Mouse (Mus musculus) left cerebral cortex, adult 2 months (tissue): Measurements from ENCODE around the gene Cenpv. TPM values are rescaled to one million over a fixed set of nuclear protein-coding genes. Genes with fewer than 3 reads are reported as not detected.

Source experiments
- DNase-seq, 2 experiments: peaks; one replicate each; pipeline ENCODE4 v3.0.0; 2021 to 2022; ENCODE audit warnings: low spot score in 2 of 2, mixed read lengths in 1 of 2; ENCODE audit errors: extremely low spot score in 1 of 2
- H3K27ac ChIP-seq: fragments of 200-600 bp; 2 replicates; pipeline ENCODE4 v1.8.1; 2022
- H3K4me3 ChIP-seq: fragments of 200-600 bp; 2 replicates; pipeline ENCODE4 v1.8.1; 2022
- CTCF ChIP-seq: fragments of 200-600 bp; IDR thresholded peaks from 2 replicates; pipeline ENCODE4 v1.8.1; 2022; ENCODE audit warnings: antibody characterized with exemption, mild to moderate bottlenecking, moderate library complexity
- intact Hi-C: fragments of 180-260 bp; cut with DNase I; formaldehyde crosslinking; loops from one replicate; pipeline ENCODE4 v1.15.1; 2025
- total RNA-seq, 2 experiments: library from RNA; stranded (reverse); gene quantifications; 2 replicates each; pipeline ENCODE4 v1.2.3; 2021

Gene Cenpv
- total RNA-seq, 2 experiments from 2014 or later, result 34.6 to 41.0 TPM

- no peak overlapping the region for H3K27ac ChIP-seq
- DNase-seq, result no peak
- intact Hi-C loops, result no loop called here
Measured at GRCm38 (mm10) chr11:62566211-62566610, 27.1 kb upstream of the Cenpv start.

GRCm38 (mm10) chr11:62565747-62566146 lies 26.7 kb upstream of the Cenpv start:
- intact Hi-C loops, result no loop called here
- no peak overlapping the region for H3K4me3 ChIP-seq
- DNase-seq, result no peak
- TF ChIP-seq CTCF, result no peak
- H3K27ac ChIP-seq, result no peak overlapping the region

More at GRCm38 (mm10) chr11:62566211-62566610, 27.1 kb upstream of the Cenpv start:
- no peak for TF ChIP-seq CTCF
- no peak overlapping the region for H3K4me3 ChIP-seq

- intact Hi-C loops, result no loop called here
- DNase-seq, result no peak
- Histone ChIP-seq H3K27ac (no peak overlapping the region), H3K4me3 (no peak overlapping the region)
- TF ChIP-seq CTCF, result no peak
Measured at GRCm38 (mm10) chr11:62563590-62563989, 24.5 kb upstream of the Cenpv start.

- no peak for DNase-seq
- Histone ChIP-seq H3K27ac (no peak overlapping the region), H3K4me3 (peak overlapping the region; percentile 33)
- no peak for TF ChIP-seq CTCF
- intact Hi-C loops, result no loop called here
Measured at GRCm38 (mm10) chr11:62560463-62561016, 21.5 kb upstream of the Cenpv start.

- Histone ChIP-seq H3K4me3 (no peak overlapping the region), H3K27ac (no peak overlapping the region)
- no peak for DNase-seq
- intact Hi-C loops, result no loop called here
- TF ChIP-seq CTCF, result no peak
Measured at GRCm38 (mm10) chr11:62558961-62559646, 20.0 kb upstream of the Cenpv start.

GRCm38 (mm10) chr11:62558152-62558551 lies 19.1 kb upstream of the Cenpv start:
- no peak for TF ChIP-seq CTCF
- no peak overlapping the region for H3K4me3 ChIP-seq
- no peak overlapping the region for H3K27ac ChIP-seq
- no peak for DNase-seq
- intact Hi-C loops, result no loop called here

- H3K4me3 ChIP-seq, result no peak overlapping the region
- intact Hi-C loops, result no loop called here
- H3K27ac ChIP-seq, result no peak overlapping the region
- DNase-seq, result no peak
- TF ChIP-seq CTCF, result no peak
Measured at GRCm38 (mm10) chr11:62557205-62557604, 18.1 kb upstream of the Cenpv start.

GRCm38 (mm10) chr11:62555896-62556412 lies 16.9 kb upstream of the Cenpv start:
- no peak for DNase-seq
- H3K4me3 ChIP-seq, result no peak overlapping the region
- no peak for TF ChIP-seq CTCF
- H3K27ac ChIP-seq, result no peak overlapping the region
- intact Hi-C loops, result no loop called here

- DNase-seq, result no peak
- H3K4me3 ChIP-seq, result peak overlapping the region; percentile 53; the same call in 1 of the 2 replicates
- no peak overlapping the region for H3K27ac ChIP-seq
- intact Hi-C loops, result no loop called here
- no peak for TF ChIP-seq CTCF
Measured at GRCm38 (mm10) chr11:62554934-62555517, 16.0 kb upstream of the Cenpv start.

GRCm38 (mm10) chr11:62554163-62554855 lies 15.2 kb upstream of the Cenpv start:
- intact Hi-C loops, result no loop called here
- TF ChIP-seq CTCF, result no peak
- H3K4me3 ChIP-seq, result peak overlapping the region; percentile 53
- no peak for DNase-seq
- no peak overlapping the region for H3K27ac ChIP-seq

- intact Hi-C loops, result no loop called here
- Histone ChIP-seq H3K4me3 (peak overlapping the region; percentile 53), H3K27ac (no peak overlapping the region)
- no peak for TF ChIP-seq CTCF
- DNase-seq, result no peak
Measured at GRCm38 (mm10) chr11:62553633-62554032, 14.6 kb upstream of the Cenpv start.

- peak overlapping the region; percentile 53 for H3K4me3 ChIP-seq
- no peak overlapping the region for H3K27ac ChIP-seq
- DNase-seq, result no peak
- intact Hi-C loops, result no loop called here
- TF ChIP-seq CTCF, result no peak
Measured at GRCm38 (mm10) chr11:62553186-62553585, 14.1 kb upstream of the Cenpv start.
